22 mouse cellular contexts compared by ENCODE assay signal in the genomic region with DNA sequence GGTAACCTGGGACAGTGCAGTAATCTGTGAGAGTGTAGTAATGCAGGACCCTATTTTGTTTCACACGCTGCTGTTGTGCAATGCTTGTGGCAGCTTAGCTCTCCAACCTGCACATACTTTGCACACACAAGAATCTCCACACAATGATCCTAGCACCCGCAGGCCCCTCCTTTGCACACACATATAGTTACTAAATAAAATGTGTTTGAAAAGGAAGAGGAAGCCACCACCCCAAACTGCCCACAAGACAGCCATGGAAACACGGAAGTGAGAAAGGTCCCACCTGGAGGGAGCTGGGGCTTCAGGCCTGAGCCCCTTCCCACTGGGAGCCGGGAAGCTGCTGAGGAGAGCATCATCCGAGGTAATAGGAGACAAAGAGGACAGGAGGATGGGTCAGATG. TPM values are rescaled to one million over a fixed set of nuclear protein-coding genes. Genes with fewer than 3 reads are reported as not detected.
A peak's percentile ranks its signal among the peaks of the same experiment; 100 is the strongest.
DNase-seq lines count a peak whose midpoint lies in the region; ATAC-seq and TF ChIP-seq lines count a peak whose summit lies in the region.
"Had no signal": no experiment of that assay in that cellular context is flagged by ENCODE, and none has a peak within 500 bp of the region (broad histone marks: within the 10 kb centered on the region; RNA-seq: fewer than 3 reads in every experiment).

No protein-coding gene starts in this region.

- ATAC-seq in common myeloid progenitor, adult 5-6 weeks (replicated peaks; ENCODE audit: low read depth, poor library complexity, severe bottlenecking) = peak; percentile 53
- ATAC-seq in granulocyte monocyte progenitor cell, adult 5-6 weeks (replicated peaks; ENCODE audit: poor library complexity, severe bottlenecking) = peak; percentile 67
- ATAC-seq in megakaryocyte, adult 5-6 weeks (ENCODE audit: poor library complexity, severe bottlenecking) = peak; percentile 68
- peak; percentile 47 for ATAC-seq in megakaryocyte progenitor cell, adult 5-6 weeks (replicated peaks; ENCODE audit: poor library complexity)
- no peak for ATAC-seq in forebrain, embryonic 14.5 days
- ATAC-seq: activated CD4-positive, CD25-positive, alpha-beta regulatory T cell, adult 4 months; CD4-positive, CD25-positive, alpha-beta regulatory T cell, adult 4 months; Patski had no signal

- H3K27me3 ChIP-seq in forebrain, embryonic 14.5 days (replicated peaks; ENCODE audit: control insufficient read depth, insufficient read depth, low read length) = 0 out of 2 replicates have a peak, but pooled peaks cover 2% of the 10 kb centered on the region
- H3K27me3 ChIP-seq: CH12.LX, Patski had no signal

- DNase-seq in forebrain, embryonic 14.5 days (ENCODE audit: low spot score) = no peak
- DNase-seq in left cerebral cortex, adult 2 months (ENCODE audit: extremely low spot score in 1 of 2, low spot score in 2 of 2) = no peak
- no peak for DNase-seq in testis, postnatal 10 days (ENCODE audit: low spot score)
- DNase-seq in layer of hippocampus, adult 11-12 months (ENCODE audit: low spot score) = no peak
- DNase-seq: adrenal gland, adult 2 months; adrenal gland, adult 8-10 months; adrenal gland, postnatal 10 days; adrenal gland, postnatal 14 days; adrenal gland, postnatal 25 days; adrenal gland, postnatal 36 days; B cell, adult 2 months; cerebellum, adult 11 months; cerebellum, adult 11-12 months had no signal

- WGBS in forebrain, embryonic 14.5 days = 74% methylated on average over 5 of the region's 5 CpGs

- H3K4me2 ChIP-seq in forebrain, embryonic 14.5 days (ENCODE audit: low read length) = no peak overlapping the region

- intact Hi-C loops in left cerebral cortex, adult 2 months (cut with DNase I) = no loop called here

- no peak for TF ChIP-seq CTCF in left cerebral cortex, adult 2 months (IDR thresholded peaks at IDR 0.05)

- H3K9me3 ChIP-seq in forebrain, embryonic 14.5 days (replicated peaks; ENCODE audit: control insufficient read depth, low read length) = no peaks in the 10 kb centered on the region
- H3K9me3 ChIP-seq: G1E had no signal

- no peak overlapping the region for H3K9ac ChIP-seq in forebrain, embryonic 14.5 days (ENCODE audit: low read length)

- H3K36me3 ChIP-seq in forebrain, embryonic 14.5 days (ENCODE audit: control insufficient read depth, insufficient read depth, low read length) = no peaks in the 10 kb centered on the region
- H3K36me3 ChIP-seq: G1E had no signal

- no peaks in the 10 kb centered on the region for H3K4me1 ChIP-seq in forebrain, embryonic 14.5 days (ENCODE audit: control insufficient read depth, insufficient read depth, low read length)

- H3K27ac ChIP-seq in forebrain, embryonic 14.5 days (ENCODE audit: low read depth, low read length) = no peak overlapping the region
- H3K27ac ChIP-seq in left cerebral cortex, adult 2 months = no peak overlapping the region

- H3K4me3 ChIP-seq in forebrain, embryonic 14.5 days (ENCODE audit: low read depth, low read length) = no peak overlapping the region
- no peak overlapping the region for H3K4me3 ChIP-seq in left cerebral cortex, adult 2 months

RNA-seq across cellular contexts. Expression of gene Maff, which starts 7.4 kb away (rescaled TPM):
- total RNA-seq in common myeloid progenitor, adult 5-6 weeks (2017) = 5.8 and 11.7 TPM in 2 replicates
- 0.41 TPM in 1 of 2 replicates, not detected in the other for total RNA-seq in granulocyte monocyte progenitor cell, adult 5-6 weeks (2014; fragmentation: Nextera tagmentation)
- total RNA-seq in granulocyte monocyte progenitor cell, adult 5-6 weeks (2017) = 2.8 TPM in 2 replicates
- 1.7 and 5.4 TPM in 2 replicates for total RNA-seq in megakaryocyte, adult 5-6 weeks (2015)
- total RNA-seq in megakaryocyte, adult 5-6 weeks (2017) = 1.4 and 2.7 TPM in 2 replicates
- 3.2 and 3.9 TPM in 2 replicates for total RNA-seq in megakaryocyte progenitor cell, adult 5-6 weeks (2015)
- total RNA-seq in megakaryocyte progenitor cell, adult 5-6 weeks (2017) = 1.5 and 1.7 TPM in 2 replicates
- 0.72 and 1.6 TPM in 2 replicates for polyA plus RNA-seq in forebrain, embryonic 14.5 days (2014; fragmentation: Nextera tagmentation; extraction: Ambion mirVana)
- total RNA-seq in left cerebral cortex, adult 2 months (2021) = 1 to 10 TPM; 1.6 to 3.2 TPM

RNA-seq across cellular contexts. Expression of gene Pla2g6, which starts 10.8 kb away (rescaled TPM):
- 7.8 and 16.9 TPM in 2 replicates for total RNA-seq in common myeloid progenitor, adult 5-6 weeks (2017)
- 15.3 and 20.4 TPM in 2 replicates for total RNA-seq in granulocyte monocyte progenitor cell, adult 5-6 weeks (2014; fragmentation: Nextera tagmentation)
- 9.2 and 13.0 TPM in 2 replicates for total RNA-seq in granulocyte monocyte progenitor cell, adult 5-6 weeks (2017)
- 1.3 and 2.7 TPM in 2 replicates for total RNA-seq in megakaryocyte, adult 5-6 weeks (2015)
- total RNA-seq in megakaryocyte, adult 5-6 weeks (2017) = 1.4 TPM in 2 replicates
- 6.9 and 8.4 TPM in 2 replicates for total RNA-seq in megakaryocyte progenitor cell, adult 5-6 weeks (2015)
- total RNA-seq in megakaryocyte progenitor cell, adult 5-6 weeks (2017) = 6.6 and 6.9 TPM in 2 replicates
- 14.0 and 18.9 TPM in 2 replicates for polyA plus RNA-seq in forebrain, embryonic 14.5 days (2014; fragmentation: Nextera tagmentation; extraction: Ambion mirVana)
- 10 to 100 TPM; 21.3 to 22.6 TPM for total RNA-seq in left cerebral cortex, adult 2 months (2021)

RNA-seq across cellular contexts. Expression of gene Baiap2l2, which starts 53.6 kb away (rescaled TPM):
- total RNA-seq in common myeloid progenitor, adult 5-6 weeks (2017) = not detected in 2 replicates
- not detected in 2 replicates for total RNA-seq in granulocyte monocyte progenitor cell, adult 5-6 weeks (2014; fragmentation: Nextera tagmentation)
- not detected in 2 replicates for total RNA-seq in granulocyte monocyte progenitor cell, adult 5-6 weeks (2017)
- total RNA-seq in megakaryocyte, adult 5-6 weeks (2015) = not detected in 2 replicates
- not detected in 2 replicates for total RNA-seq in megakaryocyte, adult 5-6 weeks (2017)
- total RNA-seq in megakaryocyte progenitor cell, adult 5-6 weeks (2015) = 0.27 and 0.34 TPM in 2 replicates
- not detected in 2 replicates for total RNA-seq in megakaryocyte progenitor cell, adult 5-6 weeks (2017)
- 1.4 and 2.6 TPM in 2 replicates for polyA plus RNA-seq in forebrain, embryonic 14.5 days (2014; fragmentation: Nextera tagmentation; extraction: Ambion mirVana)
- 1 to 10 TPM; 5.9 to 6.4 TPM for total RNA-seq in left cerebral cortex, adult 2 months (2021)
- total RNA-seq: adrenal gland, postnatal 25 days; adrenal gland, postnatal 36 days; G1E had no signal
- polyA plus RNA-seq: CD4-positive, CD25-positive, alpha-beta regulatory T cell, adult 4 months; G1E had no signal
